Mouse (Mus musculus) liver, adult 2 months (tissue): ENCODE measurements at regions not wholly inside any gene's neighbourhood (a gene's known extent, or its start where the extent isn't known, plus 50 kb on each side); places are given as distances from the start of the nearest gene placed in this dataset.

Source experiments
- CTCF ChIP-seq: fragments of 200-500 bp; IDR thresholded peaks from 2 replicates; pipeline ENCODE4 v1.5.1; 2011; ENCODE audit warnings: low read depth, low read length, control low read depth
- POLR2A ChIP-seq: fragments of 200-500 bp; IDR thresholded peaks from 2 replicates; pipeline ENCODE4 v1.6.1; 2011; ENCODE audit warnings: low read length, control low read depth; ENCODE audit not compliant: insufficient read depth; ENCODE audit errors: extremely low read depth

GRCm38 (mm10) chr15:68316116-68316515 lies 1815.4 kb upstream of the Lrrc6 start:
- TF ChIP-seq CTCF (no peak), POLR2A (no peak)
